Mouse (Mus musculus) forebrain, embryonic 15.5 days (tissue): ENCODE data around the gene Slc32a1. TPM values are rescaled to one million over a fixed set of nuclear protein-coding genes. Genes with fewer than 3 reads are reported as not detected.

Source experiments
- ATAC-seq: fragments of 200-750 bp; cut with Nextera tagmentation; replicated peaks from 2 replicates; pipeline ENCODE4 v1.8.0; 2017; ENCODE audit warnings: mild to moderate bottlenecking, moderate TSS enrichment, moderate library complexity
- H3K27ac ChIP-seq: fragments of 300-500 bp; sonication (generic); replicated peaks from 2 replicates; pipeline ENCODE4 v1.5.1; 2015; ENCODE audit warnings: mild to moderate bottlenecking, inconsistent platforms
- H3K27me3 ChIP-seq: fragments of 300-500 bp; sonication (generic); 2 replicates; pipeline ENCODE4 v1.6.1; 2015; ENCODE audit warnings: inconsistent platforms
- H3K36me3 ChIP-seq: fragments of 300-500 bp; sonication (generic); 2 replicates; pipeline ENCODE4 v1.6.1; 2015; ENCODE audit warnings: mild to moderate bottlenecking, inconsistent platforms
- H3K4me1 ChIP-seq: fragments of 300-500 bp; sonication (generic); 2 replicates; pipeline ENCODE4 v1.6.1; 2015; ENCODE audit warnings: inconsistent platforms
- H3K4me2 ChIP-seq: fragments of 300-500 bp; sonication (generic); replicated peaks from 2 replicates; pipeline ENCODE4 v1.6.1; 2015; ENCODE audit warnings: mild to moderate bottlenecking, inconsistent platforms
- H3K4me3 ChIP-seq: fragments of 300-500 bp; sonication (generic); 2 replicates; pipeline ENCODE4 v1.5.1; 2015; ENCODE audit warnings: mild to moderate bottlenecking, inconsistent platforms
- H3K9ac ChIP-seq: fragments of 300-500 bp; sonication (generic); replicated peaks from 2 replicates; pipeline ENCODE4 v1.6.1; 2015; ENCODE audit warnings: mild to moderate bottlenecking, inconsistent platforms
- H3K9me3 ChIP-seq: fragments of 300-500 bp; sonication (generic); 2 replicates; pipeline ENCODE4 v1.6.1; 2016; ENCODE audit warnings: inconsistent platforms
- WGBS: fragments of 180-500 bp; shearing (Covaris S2); methylation state at CpG from one replicate; pipeline ENCODE4 v1.1.7; 2015; ENCODE audit warnings: mixed read lengths; 5-methylcytosine and 5-hydroxymethylcytosine counted together
- polyA plus RNA-seq: library from polyadenylated mRNA; unstranded; fragments of >200 nt; fragmentation: Nextera tagmentation; extraction: Ambion mirVana; gene quantifications from 2 replicates; pipeline ENCODE4 v1.2.1, GENCODE M21; 2015

Slc32a1 gene
- 7.1 and 7.4 TPM in 2 replicates for polyA plus RNA-seq

DNA sequence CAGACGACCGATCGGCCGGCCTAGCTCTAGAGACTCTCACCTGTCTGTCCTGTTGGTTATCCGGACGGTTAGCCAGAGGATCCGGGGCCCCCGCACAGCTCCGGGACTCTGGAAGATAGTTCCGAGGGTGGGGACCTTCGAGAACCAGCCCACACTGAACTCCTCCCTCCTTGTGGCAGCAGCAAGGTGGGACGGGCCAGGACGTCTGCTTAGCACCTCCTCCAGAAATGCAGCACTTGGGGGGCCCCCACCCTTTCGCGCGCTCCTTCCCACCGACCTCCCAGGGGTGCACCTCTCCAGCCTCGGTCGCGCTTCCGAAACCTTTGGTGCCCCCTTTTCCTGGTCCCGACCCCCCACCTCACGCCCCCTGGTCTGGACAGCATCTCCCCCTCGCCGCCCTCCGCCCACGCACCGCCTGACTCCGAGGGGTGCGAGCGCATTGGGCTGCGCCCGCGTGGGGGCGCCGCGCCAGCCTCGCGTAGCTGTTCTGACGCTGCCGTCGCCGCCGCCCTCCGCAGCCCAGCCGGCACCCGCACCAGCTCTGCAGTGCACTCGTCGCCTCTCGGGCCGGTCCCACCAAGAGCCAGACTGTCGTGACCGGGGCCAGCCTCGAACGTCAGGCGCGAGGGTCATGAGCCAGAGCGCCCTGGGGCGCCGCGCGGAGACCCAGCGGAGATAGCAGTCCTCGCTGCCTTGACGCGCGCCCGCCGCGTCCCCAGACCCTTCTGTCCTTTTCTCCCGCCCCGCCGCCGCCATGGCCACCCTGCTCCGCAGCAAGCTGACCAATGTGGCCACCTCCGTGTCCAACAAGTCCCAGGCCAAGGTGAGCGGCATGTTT lies at the start of gene Slc32a1:
Gene Slc32a1, plus strand, starts transcription at position 280 of the 838 bp plus-strand sequence.
- peak within 1 kb of the TSS; percentile 70 for H3K9ac ChIP-seq
- H3K4me3 ChIP-seq = peak within 1 kb of the TSS; percentile 59
- H3K9me3 ChIP-seq = no peaks in the 10 kb centered on the region
- no peaks in the 10 kb centered on the region for H3K36me3 ChIP-seq
- H3K4me2 ChIP-seq = peak within 1 kb of the TSS; percentile 51
- ATAC-seq = peak; percentile 81
- under 1% methylated on average over 77 of the region's 77 CpGs for WGBS
- peak within 1 kb of the TSS; percentile 94 for H3K27ac ChIP-seq
- peaks cover 67% of the 10 kb centered on the region for H3K27me3 ChIP-seq
- peaks cover 45% of the 10 kb centered on the region for H3K4me1 ChIP-seq

DNA sequence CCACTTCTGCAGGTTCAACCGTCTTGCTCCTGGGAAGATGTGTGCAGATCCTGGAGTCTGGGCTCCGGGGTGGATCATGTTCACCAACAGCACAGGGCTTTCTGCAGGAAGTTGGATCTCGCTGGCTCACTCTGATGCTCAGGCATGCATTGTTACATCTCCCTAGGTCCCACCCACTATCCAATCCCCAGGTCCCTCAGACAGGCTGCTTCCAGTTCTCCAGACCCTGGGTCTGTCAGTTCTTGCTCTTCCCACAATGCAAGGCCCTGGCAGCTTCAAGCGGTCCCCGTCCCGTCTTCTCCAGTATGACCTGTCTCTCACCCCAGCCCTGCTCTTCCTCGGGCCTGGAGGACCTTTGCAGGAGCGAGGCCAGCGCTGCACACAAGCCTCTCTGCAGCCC lies 49.8 kb upstream of the Slc32a1 start:
- Histone ChIP-seq H3K9me3 (no peaks in the 10 kb centered on the region), H3K4me1 (peaks cover 53% of the 10 kb centered on the region), H3K4me2 (no peak overlapping the region), H3K27ac (peak overlapping the region; percentile 85), H3K27me3 (no peaks in the 10 kb centered on the region), H3K9ac (no peak overlapping the region), H3K4me3 (no peak overlapping the region), H3K36me3 (no peaks in the 10 kb centered on the region)
- 31% methylated on average over 9 of the region's 9 CpGs for WGBS
- no peak for ATAC-seq

- no peak overlapping the region for H3K4me2 ChIP-seq
- no peaks in the 10 kb centered on the region for H3K9me3 ChIP-seq
- H3K4me1 ChIP-seq = peaks cover 47% of the 10 kb centered on the region
- H3K27me3 ChIP-seq = no peaks in the 10 kb centered on the region
- 48% methylated on average over 3 of the region's 3 CpGs for WGBS
- H3K36me3 ChIP-seq = no peaks in the 10 kb centered on the region
- ATAC-seq = no peak
- no peak overlapping the region for H3K4me3 ChIP-seq
- H3K9ac ChIP-seq = no peak overlapping the region; the same call in 1 of the 2 replicates
- H3K27ac ChIP-seq = peak overlapping the region; percentile 85
Observed at GRCm38 (mm10) chr2:158561371-158562144, 49.0 kb upstream of the Slc32a1 start.

DNA sequence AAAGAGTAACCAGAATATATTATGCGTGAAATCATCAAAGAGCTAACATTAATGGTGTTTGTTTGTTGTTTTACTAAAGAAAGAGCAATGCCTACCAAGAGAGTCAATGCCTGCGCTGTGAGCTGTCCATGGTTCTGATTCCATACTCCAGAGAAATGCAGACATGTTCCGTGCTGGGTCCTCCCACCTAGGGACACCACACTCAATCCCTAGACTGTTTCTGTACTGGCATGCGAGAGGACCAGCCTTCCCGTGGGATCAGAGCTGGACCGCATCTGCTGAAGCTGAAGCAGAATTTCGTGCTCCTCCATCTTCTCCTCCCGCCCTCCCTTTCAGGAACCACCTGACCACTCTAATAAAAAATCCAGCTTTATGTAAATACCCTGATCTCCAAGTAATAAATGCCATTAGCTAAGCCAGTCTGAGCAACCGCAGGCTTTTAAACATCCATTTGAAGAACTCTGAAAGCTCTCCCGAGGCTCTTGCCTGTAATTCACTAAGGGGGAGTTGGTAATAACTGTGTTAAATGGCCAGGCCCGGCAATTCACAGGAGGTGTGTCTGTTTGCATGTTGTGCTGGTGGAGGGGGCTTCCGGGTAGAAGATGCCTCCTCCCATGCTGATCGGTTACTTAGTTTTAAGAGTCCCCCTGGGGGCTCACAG lies 40.0 kb upstream of the Slc32a1 start:
- H3K36me3 ChIP-seq = no peaks in the 10 kb centered on the region
- H3K4me1 ChIP-seq = peaks cover 17% of the 10 kb centered on the region
- H3K9ac ChIP-seq = no peak overlapping the region
- no peaks in the 10 kb centered on the region for H3K27me3 ChIP-seq
- 0 out of 2 replicates have a peak, but pooled peaks have one; percentile 16 for ATAC-seq
- no peak overlapping the region for H3K4me3 ChIP-seq
- H3K27ac ChIP-seq = peak overlapping the region; percentile 52; the same call in 1 of the 2 replicates
- WGBS = 22% methylated on average over 13 of the region's 13 CpGs
- no peaks in the 10 kb centered on the region for H3K9me3 ChIP-seq
- no peak overlapping the region for H3K4me2 ChIP-seq

DNA sequence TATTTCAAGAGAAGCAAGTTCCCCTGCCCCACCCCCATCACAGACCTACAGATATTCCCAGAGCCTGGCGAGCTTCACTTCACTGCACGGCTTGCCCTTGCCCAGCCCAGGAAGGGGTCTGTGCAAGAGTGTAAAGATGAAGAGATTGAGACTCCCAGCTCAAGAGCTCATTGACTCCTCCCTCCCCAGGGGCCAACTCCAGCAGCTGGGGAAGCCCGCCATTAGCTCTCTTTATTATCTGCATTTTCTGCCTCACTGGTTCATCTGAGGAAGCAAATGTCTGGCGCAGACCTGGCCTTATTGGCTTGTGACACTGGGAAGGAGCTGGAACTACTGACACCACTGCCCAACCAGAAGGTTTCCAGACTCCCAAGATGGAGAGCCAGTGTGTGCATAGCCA lies 30.6 kb upstream of the Slc32a1 start:
- no peak overlapping the region for H3K27ac ChIP-seq
- H3K4me2 ChIP-seq = no peak overlapping the region
- ATAC-seq = no peak
- H3K27me3 ChIP-seq = no peaks in the 10 kb centered on the region
- peaks cover 8% of the 10 kb centered on the region for H3K4me1 ChIP-seq
- H3K36me3 ChIP-seq = no peaks in the 10 kb centered on the region
- H3K9ac ChIP-seq = no peak overlapping the region
- no peaks in the 10 kb centered on the region for H3K9me3 ChIP-seq
- H3K4me3 ChIP-seq = no peak overlapping the region
- WGBS = 28% methylated on average over 4 of the region's 4 CpGs

DNA sequence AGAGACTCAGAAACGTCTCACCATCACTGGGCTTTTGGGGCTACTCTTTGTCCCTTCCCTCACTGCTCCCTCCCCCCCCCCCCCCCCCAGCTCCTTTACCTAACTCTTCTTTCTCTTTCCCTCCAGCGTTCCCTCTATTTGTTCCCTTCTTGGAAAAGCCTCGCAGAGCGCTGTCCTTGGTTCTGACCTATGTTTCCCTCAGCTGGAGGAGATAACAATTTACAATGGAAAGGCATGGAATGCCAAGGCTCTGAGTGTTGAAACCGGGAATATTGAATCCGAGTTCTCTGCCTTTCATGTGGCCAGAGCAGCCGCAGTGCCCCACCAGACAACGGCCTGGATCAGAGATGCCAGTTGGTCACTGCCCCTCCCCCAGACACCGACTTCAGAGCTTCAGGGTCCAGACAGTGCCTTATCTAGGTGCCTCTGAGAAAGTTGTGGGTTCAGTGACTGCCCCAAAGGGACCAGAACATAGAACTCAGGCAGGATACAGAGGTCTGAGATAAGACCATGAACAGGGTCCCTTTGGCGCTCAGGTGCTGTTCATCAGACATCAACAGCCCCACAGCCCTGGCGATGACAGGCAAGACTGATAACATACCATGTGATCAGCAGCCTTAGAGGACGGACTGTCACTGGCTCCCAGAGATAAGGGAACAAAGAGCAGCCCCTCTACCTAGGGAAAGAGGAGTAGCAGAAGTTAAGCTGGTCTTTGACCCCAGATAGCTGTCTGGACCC lies 25.8 kb upstream of the Slc32a1 start:
- Histone ChIP-seq H3K9me3 (no peaks in the 10 kb centered on the region), H3K9ac (no peak overlapping the region), H3K27me3 (no peaks in the 10 kb centered on the region), H3K4me3 (no peak overlapping the region), H3K36me3 (no peaks in the 10 kb centered on the region), H3K4me2 (no peak overlapping the region), H3K4me1 (peaks cover 26% of the 10 kb centered on the region), H3K27ac (no peak overlapping the region)
- no peak for ATAC-seq
- WGBS = 15% methylated on average over 12 of the region's 12 CpGs

DNA sequence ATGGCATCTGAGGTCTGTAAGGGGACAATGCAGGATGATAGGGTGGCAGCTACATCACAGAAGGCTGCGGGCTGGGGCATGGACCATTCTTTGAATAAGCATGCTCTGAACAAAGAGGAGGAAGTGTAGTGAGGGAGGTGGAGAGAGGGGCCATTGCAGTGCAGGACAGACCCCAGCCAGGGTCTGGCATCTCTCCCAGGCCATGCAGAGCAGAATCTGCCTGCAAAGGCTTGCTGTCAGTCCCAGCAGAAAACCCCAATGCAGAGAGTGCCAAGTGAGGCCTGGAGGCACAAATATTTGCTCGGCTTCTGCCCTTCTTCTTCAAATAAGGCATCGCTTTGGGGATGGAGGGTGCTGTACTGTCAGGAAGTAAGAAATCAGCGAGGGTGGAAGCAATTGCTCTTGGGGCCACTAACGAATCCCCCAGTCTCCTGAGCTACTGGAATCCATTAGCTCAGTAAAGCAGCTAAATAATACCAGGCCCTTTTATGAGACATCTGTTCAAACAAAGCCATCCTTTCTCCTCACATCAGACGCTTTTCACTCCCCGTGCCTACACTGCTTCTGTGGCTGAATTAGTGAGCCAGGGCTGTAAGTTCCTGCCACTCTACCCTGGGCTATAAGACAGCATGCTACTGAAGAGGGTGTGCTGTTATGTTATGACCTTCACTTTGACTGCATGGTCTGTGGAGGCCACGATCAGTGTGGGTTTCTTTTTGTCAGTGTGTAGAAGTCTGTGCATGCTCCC lies 21.9 kb upstream of the Slc32a1 start:
- Histone ChIP-seq H3K4me1 (peaks cover 39% of the 10 kb centered on the region), H3K9me3 (no peaks in the 10 kb centered on the region), H3K9ac (0 out of 2 replicates have a peak overlapping the region, but pooled peaks have one; percentile 5), H3K36me3 (no peaks in the 10 kb centered on the region), H3K27me3 (no peaks in the 10 kb centered on the region), H3K4me2 (no peak overlapping the region), H3K4me3 (no peak overlapping the region), H3K27ac (peak overlapping the region; percentile 92)
- WGBS = 6% methylated on average over 8 of the region's 8 CpGs
- peak; percentile 85 for ATAC-seq

DNA sequence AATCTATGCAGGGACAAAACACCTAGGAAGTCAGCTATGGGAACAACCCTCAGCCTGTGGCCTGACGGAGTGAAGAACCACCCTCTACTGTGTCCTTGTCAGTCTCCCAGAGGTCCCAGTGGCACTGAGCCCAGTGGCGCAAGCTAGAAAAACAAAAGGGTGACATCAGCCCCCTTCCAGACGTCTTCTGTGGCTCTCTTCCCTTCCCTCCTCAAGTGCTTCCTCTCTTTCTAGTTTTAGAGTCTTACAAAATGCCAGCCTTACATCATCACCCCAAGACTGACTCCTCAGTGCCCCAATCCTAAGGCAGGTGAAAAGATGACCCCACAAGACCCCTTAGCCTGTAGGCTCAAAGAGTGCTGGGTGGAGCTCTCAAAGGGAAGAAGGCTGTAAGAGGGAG lies 20.1 kb upstream of the Slc32a1 start:
- Histone ChIP-seq H3K27me3 (no peaks in the 10 kb centered on the region), H3K4me1 (peaks cover 45% of the 10 kb centered on the region), H3K36me3 (no peaks in the 10 kb centered on the region), H3K4me2 (no peak overlapping the region), H3K9me3 (no peaks in the 10 kb centered on the region), H3K9ac (no peak overlapping the region), H3K27ac (peak overlapping the region; percentile 92; the same call in 1 of the 2 replicates), H3K4me3 (no peak overlapping the region)
- ATAC-seq = no peak
- WGBS = 45% methylated on average over 3 of the region's 3 CpGs

- H3K4me3 ChIP-seq = no peak overlapping the region
- no peak overlapping the region for H3K4me2 ChIP-seq
- no peaks in the 10 kb centered on the region for H3K27me3 ChIP-seq
- H3K4me1 ChIP-seq = peaks cover 51% of the 10 kb centered on the region
- 48% methylated on average over 5 of the region's 5 CpGs for WGBS
- no peaks in the 10 kb centered on the region for H3K9me3 ChIP-seq
- no peak overlapping the region for H3K9ac ChIP-seq
- H3K27ac ChIP-seq = peak overlapping the region; percentile 42
- H3K36me3 ChIP-seq = no peaks in the 10 kb centered on the region
- no peak; the same call in 1 of the 2 replicates for ATAC-seq
Observed at GRCm38 (mm10) chr2:158591286-158591685, 19.3 kb upstream of the Slc32a1 start.

- Histone ChIP-seq H3K27me3 (no peaks in the 10 kb centered on the region), H3K27ac (no peak overlapping the region), H3K4me2 (no peak overlapping the region), H3K4me1 (peaks cover 49% of the 10 kb centered on the region), H3K9me3 (no peaks in the 10 kb centered on the region), H3K36me3 (no peaks in the 10 kb centered on the region), H3K4me3 (no peak overlapping the region), H3K9ac (no peak overlapping the region)
- WGBS = 80% methylated on average over 4 of the region's 4 CpGs
- ATAC-seq = no peak
Observed at GRCm38 (mm10) chr2:158593371-158593770, 17.2 kb upstream of the Slc32a1 start.

- H3K9me3 ChIP-seq = no peaks in the 10 kb centered on the region
- peak overlapping the region; percentile 71 for H3K27ac ChIP-seq
- peak; percentile 78 for ATAC-seq
- H3K9ac ChIP-seq = peak overlapping the region; percentile 2; the same call in 1 of the 2 replicates
- H3K27me3 ChIP-seq = no peaks in the 10 kb centered on the region
- WGBS = 0% methylated on average over 12 of the region's 12 CpGs
- no peaks in the 10 kb centered on the region for H3K36me3 ChIP-seq
- H3K4me2 ChIP-seq = peak overlapping the region; percentile 7
- peaks cover 36% of the 10 kb centered on the region for H3K4me1 ChIP-seq
- no peak overlapping the region for H3K4me3 ChIP-seq
Observed at GRCm38 (mm10) chr2:158595103-158595502, 15.5 kb upstream of the Slc32a1 start.
